Mouse (Mus musculus): ENCODE results near the gene Atp5c1. TPM values are rescaled to one million over a fixed set of nuclear protein-coding genes. Genes with fewer than 3 reads are reported as not detected.

Atp5c1 gene
- 100 to 1,000 TPM; 243 to 265 TPM for total RNA-seq (2021)

GRCm38 (mm10) chr2:10080310-10081010 is at the start of gene Atp5c1, which contains the start of gene Kin:
Atp5c1 (minus strand) TSS chr2:10080510.
Kin (plus strand) TSS chr2:10080593.
- peak; percentile 96 to 98 for DNase-seq (ENCODE audit: low spot score in 2 of 2)
- intact Hi-C loops (cut with DNase I), result loop anchor here (1.0 kb wide), 1 partner anchor 32 kb away; the partner anchor contains the start of gene Taf3

GRCm38 (mm10) chr2:10128571-10128970 is 48.3 kb upstream of the Atp5c1 start:
- intact Hi-C loops (cut with DNase I), result no loop called here
- DNase-seq (ENCODE audit: low spot score in 2 of 2), result no peak

- intact Hi-C loops (cut with DNase I), result no loop called here
- no peak for DNase-seq (ENCODE audit: low spot score in 2 of 2)
Measured at GRCm38 (mm10) chr2:10127471-10127870, 47.2 kb upstream of the Atp5c1 start.

- intact Hi-C loops (cut with DNase I), result no loop called here
Measured at GRCm38 (mm10) chr2:10126122-10126521, 45.8 kb upstream of the Atp5c1 start.

GRCm38 (mm10) chr2:10121826-10122225 is 41.5 kb upstream of the Atp5c1 start:
- DNase-seq (ENCODE audit: low spot score in 2 of 2), result no peak
- intact Hi-C loops (cut with DNase I), result no loop called here

More at GRCm38 (mm10) chr2:10126122-10126521, 45.8 kb upstream of the Atp5c1 start:
- DNase-seq (ENCODE audit: low spot score in 2 of 2), result no peak

GRCm38 (mm10) chr2:10119276-10119675 is 39.0 kb upstream of the Atp5c1 start:
- no peak for DNase-seq (ENCODE audit: low spot score in 2 of 2)
- intact Hi-C loops (cut with DNase I), result no loop called here

- no peak for DNase-seq (ENCODE audit: low spot score in 2 of 2)
- intact Hi-C loops (cut with DNase I), result no loop called here
Measured at GRCm38 (mm10) chr2:10118751-10119150, 38.4 kb upstream of the Atp5c1 start.

- DNase-seq (ENCODE audit: low spot score in 2 of 2), result no peak
- intact Hi-C loops (cut with DNase I), result no loop called here
Measured at GRCm38 (mm10) chr2:10108535-10109189, 28.4 kb upstream of the Atp5c1 start.

GRCm38 (mm10) chr2:10101180-10101579 is 20.9 kb upstream of the Atp5c1 start:
- intact Hi-C loops (cut with DNase I), result loop anchor here (1.0 to 5.0 kb wide), 2 partner anchors 41 to 187 kb away; no protein-coding TSS in a partner anchor
- DNase-seq (ENCODE audit: low spot score in 2 of 2), result peak; percentile 54 to 65

GRCm38 (mm10) chr2:10100471-10100870 is 20.2 kb upstream of the Atp5c1 start:
- intact Hi-C loops (cut with DNase I), result loop anchor here (5.0 kb wide), 1 partner anchor 42 kb away; no protein-coding TSS in a partner anchor
- DNase-seq (ENCODE audit: low spot score in 2 of 2), result no peak

- intact Hi-C loops (cut with DNase I), result loop anchor here (10.0 kb wide), 1 partner anchor 1424 kb away; no protein-coding TSS in a partner anchor
- peak; percentile 54 to 56 for DNase-seq (ENCODE audit: low spot score in 2 of 2)
Measured at GRCm38 (mm10) chr2:10098598-10099215, 18.4 kb upstream of the Atp5c1 start.

GRCm38 (mm10) chr2:10094327-10095100 is 14.2 kb upstream of the Atp5c1 start:
- intact Hi-C loops (cut with DNase I), result loop anchor here (10.0 kb wide), 1 partner anchor 1420 kb away; no protein-coding TSS in a partner anchor
- no peak for DNase-seq (ENCODE audit: low spot score in 2 of 2)

- intact Hi-C loops (cut with DNase I), result no loop called here
Measured at GRCm38 (mm10) chr2:10087256-10087850, 7.0 kb upstream of the Atp5c1 start.

GRCm38 (mm10) chr2:10082737-10083136 is 2.4 kb upstream of the Atp5c1 start:
- no peak for DNase-seq (ENCODE audit: low spot score in 2 of 2)
- intact Hi-C loops (cut with DNase I), result no loop called here

More at GRCm38 (mm10) chr2:10087256-10087850, 7.0 kb upstream of the Atp5c1 start:
- no peak for DNase-seq (ENCODE audit: low spot score in 2 of 2)

GRCm38 (mm10) chr2:10081453-10082080 is 1.3 kb upstream of the Atp5c1 start:
- intact Hi-C loops (cut with DNase I), result no loop called here
- no peak for DNase-seq (ENCODE audit: low spot score in 2 of 2)

- intact Hi-C loops (cut with DNase I), result loop anchor here (1.0 kb wide), 1 partner anchor 32 kb away; the partner anchor contains the start of gene Taf3
- DNase-seq (ENCODE audit: low spot score in 2 of 2), result no peak
Measured at GRCm38 (mm10) chr2:10079745-10080309, 483 bp downstream of the Atp5c1 start.

GRCm38 (mm10) chr2:10076675-10077074 is 3.6 kb downstream of the Atp5c1 start:
- intact Hi-C loops (cut with DNase I), result no loop called here
- DNase-seq (ENCODE audit: low spot score in 2 of 2), result peak in 1 of 2 experiments; percentile 54

GRCm38 (mm10) chr2:10074470-10074869 is 5.8 kb downstream of the Atp5c1 start:
- DNase-seq (ENCODE audit: low spot score in 2 of 2), result no peak

More at GRCm38 (mm10) chr2:10074470-10074869, 5.8 kb downstream of the Atp5c1 start:
- intact Hi-C loops (cut with DNase I), result no loop called here
